Mouse (Mus musculus) frontal cortex, adult (tissue): ENCODE measurements at regions not wholly inside any gene's neighbourhood (a gene's known extent, or its start where the extent isn't known, plus 50 kb on each side); places are given as distances from the start of the nearest gene placed in this dataset.

Experiments
- ATAC-seq: cut with Nextera tagmentation; 2 replicates; pipeline ENCODE4 v1.9.2; 2017; ENCODE audit warnings: mild to moderate bottlenecking, moderate library complexity, mixed read lengths; ENCODE audit not compliant: low TSS enrichment

GRCm38 (mm10) chr8:82265745-82266144 is 137.3 kb downstream of the Il15 start:
- peak; percentile 50 for ATAC-seq

GRCm38 (mm10) chr8:82262196-82262595 is 140.8 kb downstream of the Il15 start:
- no peak for ATAC-seq

GRCm38 (mm10) chr8:82260613-82261012 is 142.4 kb downstream of the Il15 start:
- ATAC-seq: no peak

DNA sequence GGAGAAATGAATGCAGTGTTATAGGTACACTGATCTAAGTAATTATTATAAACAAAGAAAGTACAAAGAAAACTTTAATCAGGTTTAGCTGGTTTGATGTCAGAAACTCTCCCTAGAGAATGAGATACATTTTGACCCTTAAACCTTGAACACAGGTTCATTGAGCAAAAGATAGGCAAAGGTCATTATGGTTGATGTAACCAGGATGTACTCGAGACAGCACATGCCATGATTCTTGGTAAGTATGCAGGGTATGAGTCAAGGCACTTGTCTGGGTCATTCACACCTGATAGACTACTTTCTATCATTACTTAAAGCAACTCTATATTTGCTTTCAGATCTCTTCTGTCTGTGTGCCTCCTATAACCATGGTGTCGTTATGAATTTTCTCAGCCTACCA is 147.2 kb downstream of the Il15 start:
- no peak for ATAC-seq

DNA sequence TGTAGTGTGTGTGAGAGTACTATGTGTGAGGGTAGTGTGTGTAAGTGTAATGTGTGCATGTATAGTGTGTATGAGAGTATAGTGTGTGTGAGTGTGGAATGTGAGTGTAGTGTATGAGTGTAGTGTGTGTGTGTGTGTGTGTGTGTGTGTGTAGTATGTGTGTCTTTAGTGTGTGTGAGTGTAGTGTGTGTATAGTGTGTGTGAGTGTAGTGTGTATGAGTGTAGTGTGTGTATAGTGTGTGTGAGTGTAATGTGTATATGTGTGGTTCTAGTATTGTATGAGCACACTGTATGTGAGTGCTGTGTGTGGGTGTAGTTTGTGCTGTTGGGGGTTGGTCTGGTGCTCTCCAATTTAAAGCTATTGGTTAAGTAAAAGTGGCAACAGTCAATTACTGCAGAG is 150.6 kb downstream of the Il15 start:
- no peak for ATAC-seq

DNA sequence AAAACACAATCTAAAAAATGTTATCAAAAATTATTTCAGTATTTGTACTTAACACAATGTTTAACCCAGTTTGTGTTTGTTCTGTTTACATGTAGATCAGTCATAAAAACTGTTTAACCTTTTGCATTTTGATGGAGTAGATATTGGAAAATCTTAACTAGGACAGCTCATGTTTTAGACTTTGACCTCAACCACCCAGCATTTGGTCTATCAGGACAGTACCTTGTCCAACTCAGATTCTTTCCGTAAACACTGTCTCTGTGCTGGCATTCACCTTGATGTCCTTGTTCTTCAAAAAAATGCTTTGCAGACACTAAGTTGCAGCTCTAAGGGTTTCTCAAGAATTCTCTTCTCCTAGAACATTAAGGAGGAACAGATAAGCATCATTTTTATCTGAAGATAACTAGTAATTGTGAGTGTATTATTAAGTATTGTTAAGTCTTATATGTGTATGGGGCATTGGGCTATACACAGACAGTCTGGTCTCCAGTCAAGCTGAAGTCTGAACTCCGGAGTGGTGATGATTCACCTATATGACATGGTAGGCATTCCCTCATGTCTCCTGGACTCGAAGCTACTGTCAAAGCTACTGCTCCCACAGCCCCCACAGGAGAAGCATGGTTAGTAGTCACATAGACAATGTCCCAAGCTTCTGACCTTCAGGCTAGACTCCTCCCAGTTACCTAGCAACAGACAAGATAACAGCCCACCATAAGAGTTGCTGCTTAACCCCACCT is 153.0 kb downstream of the Il15 start:
- ATAC-seq: no peak

DNA sequence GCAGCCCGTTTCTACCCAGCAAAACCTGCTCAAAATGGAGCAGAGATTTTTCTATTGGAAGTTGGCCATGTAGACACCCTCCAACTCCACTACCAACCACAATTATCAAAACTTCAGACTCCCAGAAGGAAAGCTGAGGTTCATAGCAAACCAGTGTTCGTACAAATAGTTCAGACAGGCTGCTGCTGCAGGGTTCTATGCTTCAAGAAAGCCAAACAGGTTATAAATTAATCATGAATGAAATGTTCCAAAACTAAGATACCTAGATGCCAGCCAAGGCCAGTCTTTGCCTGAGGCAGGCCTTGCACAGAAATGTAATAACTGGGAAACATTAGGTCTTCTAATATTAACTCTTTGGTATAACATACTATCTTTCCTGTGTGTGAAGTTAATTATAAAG is 158.9 kb downstream of the Il15 start:
- no peak for ATAC-seq

DNA sequence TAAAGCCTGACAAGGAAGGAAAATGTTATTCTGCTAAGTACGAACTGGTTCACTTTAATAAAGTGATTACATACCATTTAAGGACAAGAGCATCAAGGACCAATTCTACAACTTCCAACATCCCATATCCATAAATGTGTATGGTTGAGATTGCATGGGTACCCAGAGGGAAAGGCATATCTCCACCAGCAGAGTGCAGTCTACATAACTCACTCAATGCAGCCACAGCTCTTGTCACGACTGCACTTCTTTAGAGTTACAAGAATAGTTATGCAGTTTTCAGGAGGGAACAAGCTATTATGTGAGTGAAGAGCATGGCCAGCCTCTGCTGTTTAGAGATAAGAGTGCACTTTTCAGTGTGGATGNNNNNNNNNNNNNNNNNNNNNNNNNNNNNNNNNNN is 173.1 kb downstream of the Il15 start:
- peak; percentile 90 for ATAC-seq

GRCm38 (mm10) chr8:82201746-82202145 is 201.3 kb downstream of the Il15 start:
- no peak for ATAC-seq

- no peak for ATAC-seq
Measured at GRCm38 (mm10) chr8:82200176-82200575, 202.8 kb downstream of the Il15 start.

DNA sequence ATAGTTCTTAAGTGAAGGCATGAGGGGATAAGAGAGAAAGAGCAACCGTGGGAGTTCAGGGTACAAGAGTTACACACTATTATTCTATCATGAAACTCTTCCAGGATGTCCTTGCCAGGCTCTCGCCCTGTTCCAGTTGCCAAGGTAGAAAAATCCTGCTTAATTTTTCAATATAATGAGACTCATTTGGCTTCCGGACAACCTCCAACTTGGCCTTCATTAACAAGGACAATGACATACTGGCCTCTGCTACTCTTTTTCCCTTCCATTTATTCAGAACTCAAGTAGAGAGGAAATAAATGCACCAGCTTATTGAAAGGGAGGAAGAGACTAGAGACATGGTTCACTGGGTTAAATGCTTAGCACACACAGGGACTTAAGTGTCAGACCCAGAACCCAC is 206.5 kb downstream of the Il15 start:
- ATAC-seq: peak; percentile 34; the same call in 1 of the 2 replicates

DNA sequence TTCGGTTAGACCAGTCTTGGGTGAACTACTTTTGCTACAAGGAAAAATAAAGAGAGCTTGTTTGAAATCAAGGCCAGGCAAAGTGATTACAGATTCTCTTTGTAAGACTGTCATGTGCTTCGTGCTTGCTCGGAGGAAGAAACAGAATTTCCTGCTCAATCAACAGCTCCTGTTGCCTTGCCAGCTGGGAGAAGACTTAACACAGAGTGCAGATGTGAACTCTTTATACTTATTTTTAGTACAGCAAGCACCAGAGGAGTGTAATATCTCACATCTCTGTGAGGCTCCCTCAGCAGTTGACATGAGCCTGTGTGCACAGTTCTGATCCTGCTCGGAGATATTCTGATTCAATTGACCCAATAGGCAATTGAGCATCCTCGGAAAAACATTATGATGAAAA is 207.9 kb downstream of the Il15 start:
- ATAC-seq: peak; percentile 91

DNA sequence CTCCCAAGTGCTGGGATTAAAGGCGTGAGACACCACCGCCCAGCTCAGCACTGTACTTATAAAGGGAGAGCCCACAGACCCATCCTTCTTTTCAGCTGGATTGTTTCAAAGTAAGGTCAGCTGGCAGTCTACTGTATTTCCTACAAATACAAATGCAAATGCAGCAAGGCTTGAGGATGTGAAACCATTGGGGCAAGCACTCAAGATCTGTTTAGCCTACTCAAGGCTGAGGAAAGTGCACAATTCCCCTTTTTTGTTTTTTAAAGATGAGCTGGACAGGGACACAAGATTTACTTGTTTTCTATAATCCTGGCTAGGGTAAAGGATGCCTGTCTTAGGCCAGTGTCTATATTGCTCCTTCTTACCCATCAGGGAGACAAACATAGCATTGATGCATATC is 212.0 kb downstream of the Il15 start:
- no peak for ATAC-seq

DNA sequence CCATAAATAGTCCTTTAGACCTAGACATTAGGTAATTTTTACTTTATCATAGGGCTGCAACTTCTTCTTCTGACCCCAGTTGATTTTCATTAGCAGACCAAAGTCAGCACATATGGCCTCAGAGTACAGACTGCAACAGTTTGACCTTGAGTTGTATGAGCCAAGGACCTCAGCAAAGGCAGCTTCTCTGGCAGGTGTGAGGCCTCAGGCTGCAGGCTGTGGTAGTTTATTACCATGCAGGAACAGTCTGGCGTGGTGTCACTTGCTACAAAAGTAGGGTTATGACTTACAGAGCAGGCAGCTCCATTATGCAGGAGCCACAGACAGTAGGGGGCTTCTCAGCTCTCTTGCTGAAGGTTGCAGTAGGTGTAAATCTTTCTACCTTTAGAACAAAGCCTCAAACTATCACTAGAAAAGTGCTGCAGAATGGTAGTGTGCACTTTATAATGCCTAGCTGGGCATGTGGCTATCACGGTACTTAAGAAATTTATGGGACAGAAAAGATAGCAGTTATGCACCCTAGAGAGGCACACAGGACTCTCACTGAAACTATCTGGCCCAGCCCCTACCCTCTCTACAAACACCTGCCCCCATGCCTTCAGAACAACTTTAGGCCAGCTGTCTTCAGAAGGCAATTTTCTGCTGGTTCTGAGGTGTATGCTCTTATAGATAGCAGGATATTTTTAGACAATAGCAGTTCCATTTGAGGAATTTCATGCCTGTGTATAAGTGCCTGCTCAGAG is 215.7 kb downstream of the Il15 start:
- no peak for ATAC-seq

DNA sequence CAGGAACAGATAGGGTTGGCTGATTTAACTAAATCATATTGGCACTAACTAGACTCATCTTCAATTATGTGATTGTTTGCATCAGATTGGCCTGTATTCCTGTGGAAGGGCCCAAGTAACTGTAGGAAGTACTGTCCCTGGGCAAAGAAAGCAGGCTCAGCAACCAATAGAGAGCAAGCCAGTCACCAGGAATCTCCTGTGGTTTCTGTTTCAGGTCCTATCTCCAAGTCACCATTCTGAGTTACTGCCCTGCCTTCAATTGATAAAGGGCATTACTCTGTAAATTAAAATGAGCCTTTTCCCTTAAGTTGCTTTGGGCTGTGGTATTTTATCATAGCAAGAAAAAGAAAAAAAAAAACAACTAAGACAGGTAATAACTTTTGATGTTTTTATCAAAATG is 219.0 kb downstream of the Il15 start:
- ATAC-seq: no peak
